Mouse (Mus musculus) limb, embryonic 13.5 days (tissue): ENCODE measurements around the gene Casq1. TPM values are rescaled to one million over a fixed set of nuclear protein-coding genes. Genes with fewer than 3 reads are reported as not detected.

Experiments used
- ATAC-seq: fragments of 200-750 bp; cut with Nextera tagmentation; 2 replicates; pipeline ENCODE4 v1.8.0; 2017; ENCODE audit warnings: low read depth, moderate number of reproducible peaks, moderate TSS enrichment; ENCODE audit not compliant: low FRiP score
- H3K27ac ChIP-seq: fragments of 300-500 bp; sonication (generic); 2 replicates; pipeline ENCODE4 v1.5.1; 2015; ENCODE audit warnings: inconsistent platforms, mild to moderate bottlenecking, moderate library complexity
- H3K27me3 ChIP-seq: fragments of 300-500 bp; sonication (generic); 2 replicates; pipeline ENCODE4 v1.6.1; 2015; ENCODE audit warnings: mild to moderate bottlenecking, inconsistent platforms
- H3K36me3 ChIP-seq: fragments of 300-500 bp; sonication (generic); 2 replicates; pipeline ENCODE4 v1.6.1; 2015; ENCODE audit warnings: inconsistent platforms, mild to moderate bottlenecking, moderate library complexity
- H3K4me1 ChIP-seq: fragments of 300-500 bp; sonication (generic); 2 replicates; pipeline ENCODE4 v1.6.1; 2015; ENCODE audit warnings: inconsistent platforms
- H3K4me2 ChIP-seq: fragments of 300-500 bp; sonication (generic); replicated peaks from 2 replicates; pipeline ENCODE4 v1.6.1; 2015; ENCODE audit warnings: inconsistent platforms, mild to moderate bottlenecking, moderate library complexity
- H3K4me3 ChIP-seq: fragments of 300-500 bp; sonication (generic); 2 replicates; pipeline ENCODE4 v1.5.1; 2015; ENCODE audit warnings: moderate library complexity, mild to moderate bottlenecking, inconsistent platforms
- H3K9ac ChIP-seq: fragments of 300-500 bp; sonication (generic); 2 replicates; pipeline ENCODE4 v1.6.1; 2015; ENCODE audit warnings: mild to moderate bottlenecking, inconsistent platforms
- H3K9me3 ChIP-seq: fragments of 300-500 bp; sonication (generic); 2 replicates; pipeline ENCODE4 v1.6.1; 2016; ENCODE audit warnings: inconsistent platforms
- whole genome bisulfite sequencing: fragments of 180-500 bp; shearing (Covaris S2); methylation state at CpG from one replicate; pipeline ENCODE4 v1.1.7; 2015; 5-methylcytosine and 5-hydroxymethylcytosine counted together
- polyA plus RNA-seq: library from polyadenylated mRNA; unstranded; fragments of >200 nt; fragmentation: Nextera tagmentation; extraction: Ambion mirVana; gene quantifications from 2 replicates; pipeline ENCODE4 v1.2.1, GENCODE M21; 2015

Casq1 gene
- polyA plus RNA-seq, 1 experiment from 2014 or later, result 6.5 TPM

- WGBS, result 92% methylated on average over 5 of the region's 5 CpGs
- Histone ChIP-seq H3K36me3 (peaks cover 77% of the 10 kb centered on the region), H3K27me3 (no peaks in the 10 kb centered on the region)
Observed at GRCm38 (mm10) chr1:172167911-172168310, 51.8 kb downstream of the Casq1 start.

GRCm38 (mm10) chr1:172162959-172163358 is 56.7 kb downstream of the Casq1 start:
- Histone ChIP-seq H3K4me3 (no peak overlapping the region), H3K4me1 (no peaks in the 10 kb centered on the region), H3K27me3 (no peaks in the 10 kb centered on the region), H3K9ac (no peak overlapping the region), H3K9me3 (no peaks in the 10 kb centered on the region), H3K36me3 (peaks cover 43% of the 10 kb centered on the region), H3K27ac (no peak overlapping the region), H3K4me2 (no peak overlapping the region)
- no peak for ATAC-seq
- WGBS, result 81% methylated on average over 6 of the region's 6 CpGs

More at GRCm38 (mm10) chr1:172167911-172168310, 51.8 kb downstream of the Casq1 start:
- Histone ChIP-seq H3K4me3 (no peak overlapping the region), H3K4me1 (no peaks in the 10 kb centered on the region), H3K9ac (no peak overlapping the region), H3K9me3 (no peaks in the 10 kb centered on the region), H3K27ac (no peak overlapping the region), H3K4me2 (no peak overlapping the region)
- ATAC-seq, result no peak

- H3K9me3 ChIP-seq, result no peaks in the 10 kb centered on the region
- no peak overlapping the region for H3K9ac ChIP-seq
- H3K4me2 ChIP-seq, result no peak overlapping the region
- H3K27ac ChIP-seq, result no peak overlapping the region
- no peaks in the 10 kb centered on the region for H3K4me1 ChIP-seq
- 91% methylated on average over 1 of the region's 1 CpGs for WGBS
- no peaks in the 10 kb centered on the region for H3K27me3 ChIP-seq
- ATAC-seq, result no peak
- peaks cover 33% of the 10 kb centered on the region for H3K36me3 ChIP-seq
- no peak overlapping the region for H3K4me3 ChIP-seq
Observed at GRCm38 (mm10) chr1:172162009-172162408, 57.7 kb downstream of the Casq1 start.

GRCm38 (mm10) chr1:172160508-172160907 is 59.2 kb downstream of the Casq1 start:
- H3K4me1 ChIP-seq, result no peaks in the 10 kb centered on the region
- peaks cover 32% of the 10 kb centered on the region for H3K36me3 ChIP-seq
- no peak overlapping the region for H3K4me2 ChIP-seq
- H3K27ac ChIP-seq, result no peak overlapping the region
- ATAC-seq, result no peak
- no peaks in the 10 kb centered on the region for H3K9me3 ChIP-seq
- H3K27me3 ChIP-seq, result no peaks in the 10 kb centered on the region
- H3K4me3 ChIP-seq, result no peak overlapping the region
- no peak overlapping the region for H3K9ac ChIP-seq

- Histone ChIP-seq H3K4me3 (no peak overlapping the region), H3K9me3 (no peaks in the 10 kb centered on the region), H3K36me3 (peaks cover 32% of the 10 kb centered on the region), H3K27me3 (no peaks in the 10 kb centered on the region), H3K9ac (no peak overlapping the region), H3K27ac (no peak overlapping the region), H3K4me1 (no peaks in the 10 kb centered on the region), H3K4me2 (no peak overlapping the region)
- ATAC-seq, result no peak
- WGBS, result 86% methylated on average over 4 of the region's 4 CpGs
Observed at GRCm38 (mm10) chr1:172159970-172160369, 59.7 kb downstream of the Casq1 start.

Other genes with a start within 250 kb of the Casq1 start
- gene Vangl2, start 191.4 kb downstream of the Casq1 start, polyA plus RNA-seq, result 20.7 and 20.8 TPM in 2 replicates
- gene Nhlh1, start 162.3 kb downstream of the Casq1 start, polyA plus RNA-seq, result not detected in 2 replicates
- 247 and 281 TPM in 2 replicates for gene Copa, start 137.3 kb downstream of the Casq1 start, polyA plus RNA-seq
- 102 and 107 TPM in 2 replicates for gene Ncstn, start 137.1 kb downstream of the Casq1 start, polyA plus RNA-seq
- 165 and 167 TPM in 2 replicates for gene Pex19, start 93.1 kb downstream of the Casq1 start, polyA plus RNA-seq
- 173 and 176 TPM in 2 replicates for gene Dcaf8, start 71.8 kb downstream of the Casq1 start, polyA plus RNA-seq
- 108 and 113 TPM in 2 replicates for gene Pea15a, start 13.1 kb downstream of the Casq1 start, polyA plus RNA-seq
- not detected in 2 replicates for gene Atp1a4, start 38.5 kb upstream of the Casq1 start, polyA plus RNA-seq
- 42.2 and 46.7 TPM in 2 replicates for gene Igsf8, start 41.8 kb upstream of the Casq1 start, polyA plus RNA-seq
- gene Atp1a2, start 78.2 kb upstream of the Casq1 start, polyA plus RNA-seq, result 5.3 and 5.6 TPM in 2 replicates
- 0.06 TPM in 1 of 2 replicates, not detected in the other for gene Kcnj9, start 109.5 kb upstream of the Casq1 start, polyA plus RNA-seq
- 0.04 and 0.05 TPM in 2 replicates for gene Kcnj10, start 121.3 kb upstream of the Casq1 start, polyA plus RNA-seq
- gene Pigm, start 156.7 kb upstream of the Casq1 start, polyA plus RNA-seq, result 6.2 and 6.8 TPM in 2 replicates